Mouse (Mus musculus): Measurements from ENCODE around the gene Myo1d.
"Not testable (repeated sequence)": the region's sequence is repeated elsewhere in the genome, so short reads cannot be mapped to it uniquely, and the experiment has no call there.

Gene Myo1d

DNA sequence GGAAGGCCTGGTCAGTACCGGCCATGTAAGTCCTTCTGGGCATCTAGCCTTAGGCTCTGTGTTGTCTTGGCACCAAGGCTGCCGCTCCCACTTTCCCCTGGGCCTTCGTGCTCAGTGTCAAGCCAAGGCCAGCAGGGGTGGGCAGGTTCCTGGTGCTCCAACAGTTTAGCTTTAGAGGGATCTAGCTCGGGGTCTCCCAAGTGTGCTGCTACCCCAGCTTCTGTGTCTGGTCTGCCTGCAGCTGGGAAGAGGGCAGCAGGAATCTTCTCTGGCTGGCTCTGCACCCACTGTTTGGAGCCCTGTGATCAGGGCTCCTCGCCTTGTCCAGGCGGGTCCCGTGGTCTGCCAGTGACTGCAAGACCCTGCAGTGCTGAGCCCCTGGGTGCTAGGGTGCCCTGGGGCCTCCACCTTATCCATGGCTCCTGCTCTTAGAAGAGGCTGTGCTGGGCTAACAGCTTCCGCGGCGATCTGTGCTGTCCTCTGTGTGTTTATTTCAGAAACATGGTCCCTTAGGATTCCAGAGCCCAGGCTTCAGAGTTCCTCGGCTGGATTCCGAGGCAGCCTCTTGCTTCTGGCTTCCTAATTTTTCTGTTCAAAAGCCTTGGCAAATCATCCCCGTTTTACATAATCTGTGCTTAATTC lies 298.3 kb downstream of the Myo1d start:
- no peak for DNase-seq (ENCODE audit: low read depth)

DNA sequence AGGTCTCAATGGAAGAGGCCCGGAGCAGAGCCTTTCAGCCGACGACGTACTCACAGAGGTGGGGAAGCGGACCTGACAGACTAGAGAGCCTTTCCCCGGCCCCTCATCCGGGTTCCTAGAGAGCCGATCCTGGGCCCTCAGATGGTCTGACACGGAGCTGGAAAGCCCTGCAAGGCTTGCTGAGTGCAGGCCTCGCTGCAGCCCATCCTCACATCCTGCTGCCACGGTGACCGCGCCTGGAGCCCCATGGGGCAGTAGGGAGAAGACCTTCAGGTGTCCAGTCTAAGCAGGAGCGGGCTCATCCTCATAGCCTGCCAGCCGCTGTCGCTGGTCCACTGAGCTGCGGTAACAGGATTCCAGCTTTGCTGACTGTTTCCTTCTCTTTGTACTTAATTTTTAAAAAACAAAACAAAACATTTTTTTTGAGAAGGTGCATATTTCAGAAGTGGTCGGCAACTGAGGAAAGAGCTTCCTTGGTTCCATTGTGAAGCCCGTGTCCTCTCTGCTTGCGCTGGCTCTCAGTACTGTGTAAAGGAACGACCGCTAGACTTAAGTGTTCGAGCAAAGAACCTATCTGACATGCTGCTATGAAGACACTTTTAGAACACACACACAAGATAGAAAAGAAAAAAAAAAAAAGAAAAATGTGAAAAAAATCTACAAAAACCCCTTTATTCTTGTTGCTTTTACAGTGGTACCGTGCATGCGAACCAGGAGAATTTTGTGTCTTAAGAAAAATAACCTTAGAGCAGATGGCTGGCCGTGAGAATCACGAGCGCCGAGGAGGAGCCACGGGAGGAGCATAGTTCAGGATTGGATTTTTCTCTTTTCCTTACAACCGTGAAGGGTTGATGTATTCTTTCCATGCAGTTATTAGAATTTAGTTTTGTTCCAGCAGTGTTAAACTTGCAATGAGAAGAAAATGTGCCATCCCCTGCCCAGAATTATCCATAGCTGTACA lies 299.6 kb downstream of the Myo1d start:
- DNase-seq (ENCODE audit: low read depth): no peak

DNA sequence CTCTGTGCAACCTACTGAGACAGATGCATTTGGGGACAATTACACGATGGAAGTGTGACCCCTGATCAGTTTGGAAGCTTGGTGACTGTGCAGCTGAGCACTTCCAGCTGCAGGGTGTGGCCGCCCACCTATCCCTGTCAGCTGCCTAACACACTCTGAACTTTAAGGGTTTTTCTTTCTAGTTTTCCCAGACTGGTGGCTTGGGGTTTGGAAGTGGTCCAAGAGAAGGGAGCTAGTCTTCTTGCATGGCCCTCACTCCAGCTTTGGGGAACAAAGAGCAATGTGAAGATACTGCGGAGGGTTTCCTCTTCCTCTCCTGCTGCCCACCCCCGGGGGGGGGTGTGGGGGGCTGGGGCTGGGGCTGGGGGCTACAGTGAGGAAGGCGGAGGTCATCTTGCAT lies 300.4 kb downstream of the Myo1d start:
- no peak for DNase-seq (ENCODE audit: low read depth)

DNA sequence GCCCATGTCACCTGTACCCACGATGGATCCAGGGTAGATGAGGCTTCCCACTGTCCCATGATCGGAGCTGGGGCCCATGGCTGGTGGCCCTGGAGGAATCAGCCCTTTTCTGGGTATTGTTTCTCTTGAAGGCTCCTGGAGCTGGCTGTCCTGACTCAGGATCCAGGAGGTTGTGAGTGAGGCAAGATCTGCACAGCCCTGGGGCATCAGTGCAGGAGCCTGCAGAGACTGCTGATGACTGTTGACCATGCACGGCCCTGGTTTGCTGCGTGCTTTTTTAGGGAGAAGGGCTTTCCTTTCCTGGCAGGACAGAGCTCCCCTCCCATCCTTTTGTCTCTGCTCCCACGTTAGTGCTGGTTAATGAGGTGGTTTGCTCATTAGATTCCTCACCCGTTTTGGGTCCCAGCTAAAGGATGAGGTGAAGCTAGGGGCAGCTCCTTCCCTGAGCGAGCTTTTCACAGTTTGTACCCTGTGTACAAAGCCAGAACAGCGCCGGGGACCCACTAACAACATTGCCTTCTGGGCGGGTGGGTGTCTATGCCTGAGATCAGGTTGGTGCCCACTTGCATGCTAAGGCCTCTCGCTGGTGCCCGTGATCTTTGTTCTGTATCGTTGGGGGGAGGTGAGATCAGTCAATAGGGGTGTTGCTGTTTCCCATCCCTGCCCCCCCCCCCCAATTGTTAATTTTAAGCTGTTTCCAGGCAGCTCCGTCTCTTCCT lies 301.0 kb downstream of the Myo1d start:
- DNase-seq (ENCODE audit: low read depth): no peak

DNA sequence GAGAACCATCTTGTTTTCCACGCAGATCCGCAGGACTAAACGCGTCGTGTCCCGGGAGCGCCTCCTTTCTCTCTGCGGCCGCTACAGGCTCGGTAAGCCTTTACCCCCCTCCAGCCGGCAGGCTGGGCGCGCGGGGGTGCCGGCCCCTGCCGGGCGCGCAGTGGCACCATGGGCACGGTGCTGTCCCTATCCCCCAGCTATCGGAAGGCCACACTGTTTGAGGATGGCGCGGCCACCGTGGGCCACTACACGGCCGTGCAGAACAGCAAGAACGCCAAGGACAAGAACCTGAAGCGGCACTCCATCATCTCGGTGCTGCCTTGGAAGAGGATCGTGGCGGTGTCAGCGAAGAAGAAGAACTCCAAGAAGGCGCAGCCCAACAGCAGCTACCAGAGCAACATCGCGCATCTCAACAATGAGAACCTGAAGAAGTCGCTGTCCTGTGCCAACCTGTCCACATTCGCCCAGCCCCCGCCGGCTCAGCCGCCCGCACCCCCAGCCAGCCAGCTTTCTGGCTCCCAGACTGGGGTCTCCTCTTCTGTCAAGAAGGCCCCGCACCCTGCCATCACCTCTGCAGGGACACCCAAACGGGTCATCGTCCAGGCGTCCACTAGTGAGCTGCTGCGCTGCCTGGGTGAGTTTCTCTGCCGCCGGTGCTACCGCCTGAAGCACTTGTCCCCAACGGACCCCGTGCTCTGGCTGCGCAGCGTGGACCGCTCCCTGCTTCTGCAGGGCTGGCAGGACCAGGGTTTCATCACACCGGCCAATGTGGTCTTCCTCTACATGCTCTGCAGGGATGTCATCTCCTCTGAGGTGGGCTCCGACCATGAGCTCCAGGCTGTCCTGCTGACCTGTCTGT lies 302.3 kb downstream of the Myo1d start:
- DNase-seq (ENCODE audit: low read depth): no peak

DNA sequence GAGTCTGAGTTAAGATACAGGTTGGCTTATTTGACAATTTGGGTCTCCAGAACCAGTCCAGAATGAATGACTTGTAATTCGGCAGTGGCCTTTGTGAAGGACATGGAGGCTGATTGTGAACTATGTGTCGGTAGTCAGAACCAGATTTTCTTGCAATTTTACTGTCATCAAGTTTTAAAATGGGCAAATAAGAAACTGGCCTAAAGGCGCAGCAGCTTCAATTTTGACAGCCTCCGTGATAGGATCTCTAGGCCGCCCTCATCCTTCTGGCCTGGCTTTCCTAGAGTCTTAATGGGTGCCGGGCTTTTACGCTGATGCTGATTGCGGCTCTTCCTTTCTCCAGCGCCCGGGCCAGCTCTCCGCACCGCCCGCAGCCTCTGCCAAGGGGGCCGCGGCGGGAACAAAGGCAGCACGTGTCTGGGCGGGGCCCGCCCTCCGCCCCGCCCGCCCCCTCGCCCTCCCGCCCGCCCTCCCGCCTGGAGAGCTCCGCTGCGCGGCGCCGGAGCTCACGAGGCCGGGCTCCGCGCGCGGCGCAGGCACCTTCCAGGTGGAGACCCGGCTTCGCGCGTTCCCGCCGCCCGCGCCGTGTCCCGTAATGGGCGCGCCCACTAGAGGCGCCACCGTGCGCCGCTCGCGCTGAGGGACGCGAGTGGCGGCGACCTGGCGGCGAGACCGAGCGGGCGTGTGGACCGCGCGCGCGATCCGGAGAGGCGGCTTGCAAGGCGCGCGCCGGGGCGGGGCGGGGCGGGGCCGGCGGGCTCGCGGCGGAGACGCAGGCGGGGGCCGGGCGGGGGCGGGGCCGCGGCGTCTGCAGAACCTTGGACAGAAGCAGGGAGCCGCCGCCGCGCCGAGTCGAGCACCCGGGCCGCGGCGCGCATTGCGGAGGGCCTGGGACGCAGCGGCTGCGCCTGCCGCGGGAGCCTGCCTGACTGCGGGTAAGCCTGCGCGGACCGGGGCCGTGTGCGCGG lies 303.3 kb downstream of the Myo1d start, which contains the start of gene Cdk5r1:
TSS of gene Cdk5r1 (plus strand) at position 802 of the 968 bp plus-strand sequence.
- peak; percentile 92 for DNase-seq (ENCODE audit: low read depth)

DNA sequence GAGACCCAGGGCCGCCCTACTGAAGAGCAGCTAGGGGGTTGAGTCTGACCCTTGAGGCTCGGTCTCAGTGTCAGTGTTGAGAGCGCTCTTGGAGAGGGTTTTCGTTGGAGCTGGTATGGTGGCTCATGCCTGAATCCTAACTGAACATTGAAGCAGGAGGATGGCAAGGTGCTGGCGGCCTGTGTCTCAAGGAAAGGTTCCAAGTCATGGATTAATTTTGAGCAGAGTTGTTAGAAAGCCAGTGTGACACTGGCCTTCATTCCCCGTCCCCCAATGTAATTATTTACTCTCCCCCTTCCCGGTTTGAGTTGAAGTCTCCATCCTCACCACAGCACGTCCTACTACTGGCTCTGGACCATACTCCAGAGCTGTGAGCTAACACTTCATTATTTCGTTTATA lies 304.3 kb downstream of the Myo1d start:
- no peak for DNase-seq (ENCODE audit: low read depth)

DNA sequence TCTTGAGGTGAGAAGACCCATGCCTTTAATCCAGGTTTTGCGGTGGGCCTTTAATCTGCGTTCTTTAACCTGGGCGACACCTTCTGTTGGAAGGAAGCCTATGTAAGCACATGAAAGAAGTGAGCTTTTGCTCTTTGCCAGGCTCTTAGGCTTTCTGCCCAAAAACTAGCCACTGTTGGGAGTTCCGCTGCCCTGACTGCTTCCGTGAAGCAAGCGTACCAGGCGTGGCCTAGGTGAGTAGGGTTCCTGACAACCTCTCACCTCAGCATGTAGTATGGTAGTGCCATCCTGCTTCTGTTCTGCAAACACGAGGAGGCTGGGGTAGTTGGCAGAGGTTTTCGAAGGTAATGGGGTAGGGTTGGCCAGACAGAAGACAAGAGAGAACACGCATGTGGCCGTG lies 305.0 kb downstream of the Myo1d start:
- no peak for DNase-seq (ENCODE audit: low read depth)

DNA sequence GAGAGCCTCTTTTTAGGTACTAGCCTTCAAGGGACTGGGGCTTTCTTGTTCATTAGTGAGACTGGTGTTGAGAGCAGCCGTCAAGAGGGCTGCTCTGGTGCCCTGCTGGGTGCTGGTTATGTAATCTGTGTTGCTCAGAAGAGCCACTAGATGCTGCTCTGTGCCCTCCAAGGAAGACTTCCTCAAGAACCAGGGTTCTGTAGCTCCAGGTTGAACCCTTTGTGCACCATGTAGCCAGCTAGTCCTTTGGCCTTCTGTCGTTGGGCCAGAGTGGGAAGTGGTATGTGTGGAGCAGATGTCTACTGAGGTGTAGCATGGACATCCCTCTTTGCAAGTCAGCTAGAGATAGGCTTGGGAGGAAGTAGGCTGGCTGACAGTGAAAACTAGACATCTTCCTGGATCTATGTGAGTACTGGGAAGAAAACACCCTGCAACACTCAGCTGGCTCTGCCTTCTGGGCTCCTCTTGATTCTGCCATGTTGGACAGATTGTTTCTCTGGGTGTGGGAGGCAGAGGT lies 305.6 kb downstream of the Myo1d start:
- peak; percentile 42 for DNase-seq (ENCODE audit: low read depth)

DNA sequence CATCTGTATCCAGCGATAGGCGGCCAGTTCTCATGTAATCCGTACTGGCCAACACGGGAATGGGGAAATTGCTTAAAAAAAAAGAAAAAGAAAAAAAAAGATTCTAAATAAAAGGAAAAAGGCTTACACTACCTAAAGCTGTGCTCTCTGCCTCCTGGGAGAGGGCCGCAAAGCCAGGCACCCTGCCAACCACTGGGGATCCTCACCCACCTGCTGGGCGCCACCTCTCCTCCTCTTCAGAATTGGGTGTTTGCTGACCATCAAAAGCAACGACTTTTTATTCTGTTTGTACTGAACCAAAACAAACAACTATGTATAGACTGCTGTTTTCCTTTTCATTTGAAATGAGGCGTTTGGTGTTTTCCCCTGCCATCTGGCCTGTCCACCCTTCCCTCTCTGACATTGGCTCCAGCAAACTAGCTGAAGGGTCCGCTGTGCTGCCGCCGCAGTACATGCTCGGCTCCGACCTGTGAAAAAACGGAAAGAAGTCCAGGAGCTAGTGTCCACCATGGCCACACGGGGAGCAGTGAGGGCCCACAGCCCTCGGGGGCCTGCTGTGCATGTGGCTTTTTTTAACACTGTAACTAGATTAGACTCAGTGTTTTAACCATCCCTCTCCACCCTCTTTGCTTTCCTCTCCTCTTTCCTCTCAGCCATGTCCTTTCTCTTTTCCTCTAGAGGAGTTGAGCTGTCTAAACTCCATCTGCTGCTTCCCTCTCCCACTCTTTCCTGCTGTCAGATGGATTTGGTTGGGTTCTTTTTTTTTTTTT lies 307.8 kb downstream of the Myo1d start:
- DNase-seq (ENCODE audit: low read depth): no peak

DNA sequence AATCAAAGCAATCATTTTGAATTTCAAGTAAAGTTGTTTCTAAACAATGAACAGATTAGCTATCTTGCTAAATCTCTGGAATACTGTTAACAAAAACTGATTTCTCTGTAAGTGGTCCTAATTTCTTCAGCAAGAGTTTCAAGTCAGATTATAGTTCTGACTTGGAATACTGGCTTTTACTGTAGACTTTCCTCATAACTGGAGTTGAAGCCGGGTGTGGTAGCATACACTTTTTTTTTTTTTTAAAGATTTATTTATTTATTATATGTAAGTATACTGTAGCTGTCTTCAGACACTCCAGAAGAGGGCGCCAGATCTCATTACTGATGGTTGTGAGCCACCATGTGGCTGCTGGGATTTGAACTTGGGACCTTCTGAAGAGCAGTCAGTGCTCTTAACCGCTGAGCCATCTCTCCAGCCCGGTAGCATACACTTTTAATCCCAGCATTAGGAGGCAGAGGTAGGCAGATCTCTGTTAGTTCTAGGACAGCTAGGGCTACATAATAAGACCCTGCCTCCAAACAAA lies 316.2 kb downstream of the Myo1d start:
- DNase-seq (ENCODE audit: low read depth): not testable (repeated sequence)

DNA sequence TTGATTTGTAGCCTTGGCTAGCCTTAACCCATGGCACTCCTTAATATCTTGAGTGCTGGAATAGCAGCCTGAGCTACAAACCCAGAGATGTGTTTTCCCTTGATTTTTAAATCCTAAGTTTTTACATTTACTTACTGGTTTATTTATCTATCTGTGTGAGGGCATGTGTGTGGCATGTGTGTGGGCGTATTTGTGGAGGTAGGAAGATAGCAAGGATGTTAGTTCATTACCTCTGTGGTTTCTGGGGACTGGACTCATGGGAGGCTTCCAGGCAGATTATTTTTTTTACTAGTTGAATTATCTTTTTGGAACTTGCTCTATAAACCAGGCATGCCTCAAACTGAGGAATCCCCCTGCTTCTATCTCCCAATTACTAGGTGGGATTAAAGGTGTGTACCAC lies 326.6 kb downstream of the Myo1d start:
- no peak for DNase-seq (ENCODE audit: low read depth)

DNA sequence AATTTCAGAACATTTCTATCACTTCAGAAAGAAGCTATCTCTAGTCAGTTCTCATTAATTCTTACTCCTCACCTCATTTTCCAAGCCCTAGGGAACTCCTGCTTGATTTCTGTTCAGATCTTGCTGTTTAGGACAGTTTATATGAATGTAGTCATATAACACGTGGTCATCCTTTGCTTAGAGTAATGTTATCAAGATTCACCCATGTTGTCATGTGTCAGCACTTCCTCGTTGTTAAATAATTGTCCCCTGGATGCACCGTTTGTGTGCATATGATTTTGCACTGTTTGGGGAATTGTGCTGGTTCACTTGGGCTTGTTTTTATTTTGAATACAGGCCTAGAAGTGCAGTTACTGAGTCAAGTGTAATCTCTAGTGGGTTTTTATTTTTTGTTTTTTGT lies 327.6 kb downstream of the Myo1d start:
- DNase-seq (ENCODE audit: low read depth): no peak

DNA sequence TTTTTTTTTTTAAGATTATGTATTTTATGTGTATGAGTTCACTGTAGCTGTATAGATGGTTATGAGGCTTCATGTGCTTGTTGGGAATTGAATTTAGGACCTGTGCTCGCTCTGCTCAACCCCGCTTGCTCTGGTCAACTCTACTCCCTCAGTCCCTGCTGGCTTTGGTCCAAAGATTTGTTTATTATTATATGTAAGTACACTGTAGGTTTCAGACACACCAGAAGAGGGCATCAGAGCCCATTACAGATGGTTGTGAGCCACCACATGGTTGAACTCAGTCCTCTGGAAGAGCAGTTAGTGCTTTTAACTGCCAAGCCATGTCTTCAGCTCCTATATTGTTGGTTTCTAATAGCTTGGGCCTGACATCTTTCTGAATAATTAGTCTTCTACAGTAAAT lies 330.0 kb downstream of the Myo1d start:
- DNase-seq (ENCODE audit: low read depth): no peak

DNA sequence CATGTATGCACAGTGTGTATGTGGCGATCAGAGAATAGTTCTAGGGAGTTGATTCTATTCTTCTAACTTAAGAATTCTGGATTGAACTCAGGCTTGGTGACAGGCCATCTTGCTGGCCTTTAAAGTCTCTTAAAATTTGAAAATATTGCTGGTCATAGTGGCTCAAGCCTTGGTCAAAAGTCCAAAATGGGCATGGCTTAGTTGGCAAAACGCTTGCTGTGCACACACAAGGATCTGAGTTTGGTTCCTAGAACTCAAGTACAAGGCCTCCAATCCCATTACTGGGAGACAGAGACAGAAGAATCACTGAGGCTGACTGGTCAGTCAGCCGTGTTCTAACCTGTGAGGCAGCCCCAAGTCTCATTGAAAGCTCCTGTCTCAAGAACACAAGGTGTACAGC lies 332.9 kb downstream of the Myo1d start:
- DNase-seq (ENCODE audit: low read depth): no peak
